Mouse (Mus musculus): ENCODE measurements around the gene Dmap1. TPM values are rescaled to one million over a fixed set of nuclear protein-coding genes. Genes with fewer than 3 reads are reported as not detected.
A peak's percentile ranks its signal among the peaks of the same experiment; 100 is the strongest.

Dmap1 gene
- total and polyA plus RNA-seq, 3 experiments = 39.3 to 43.4 (median 39.3) TPM

GRCm38 (mm10) chr4:117630053-117630670, 51.9 kb downstream of the Dmap1 start:
- Histone ChIP-seq H3K9me3 (replicated peaks; ENCODE audit: low read length) (peaks cover 4% of the 10 kb centered on the region), H3K9ac (ENCODE audit: insufficient read depth, low read depth) (no peak overlapping the region), H3K27me3 (replicated peaks) (no peaks in the 10 kb centered on the region), H3K4me3 (replicated peaks in 1 of 3; ENCODE audit: low read depth in 2 of 3, low read length in 2 of 3, poor library complexity in 1 of 3) (no peak overlapping the region), H3K36me3 (replicated peaks in 1 of 2; ENCODE audit: control insufficient read depth in 1 of 2, insufficient read depth in 1 of 2, low read length in 1 of 2) (peaks cover 0 to 81% of the 10 kb centered on the region in 2 experiments), H3K4me1 (ENCODE audit: control insufficient read depth in 1 of 2, insufficient read depth in 2 of 2) (no peaks in the 10 kb centered on the region), H3K79me2 (replicated peaks; ENCODE audit: control insufficient read depth, extremely low read depth, insufficient read depth, poor library complexity, severe bottlenecking) (no peaks in the 10 kb centered on the region), H3K27ac (ENCODE audit: insufficient read depth, low read depth) (no peak overlapping the region), H3K4me2 (ENCODE audit: insufficient read depth, low read depth, poor library complexity, severe bottlenecking) (no peak overlapping the region)
- in situ Hi-C loops (cut with MboI; ENCODE audit: low pct_ligation_motif_present, low pct_unique_long_range_greater_than_20kb, low sequenced_read_pairs) (no loop called here), dilution Hi-C loops (cut with MboI; ENCODE audit: extremely low pct_ligation_motif_present, extremely low pct_unique_long_range_greater_than_20kb, low sequenced_read_pairs) (no loop called here)
- no peak for TF ChIP-seq MAFK (IDR thresholded peaks at IDR 0.05; ENCODE audit: insufficient replicate concordance, low read length)
- no peak for TF ChIP-seq JUN (IDR thresholded peaks at IDR 0.05; ENCODE audit: insufficient read depth, low read depth, low read length)
- TF ChIP-seq NRF1 (IDR thresholded peaks at IDR 0.05; ENCODE audit: low read depth, low read length) = no peak
- TF ChIP-seq BHLHE40 (IDR thresholded peaks at IDR 0.05; ENCODE audit: low read depth, low read length) = no peak
- no peak for TF ChIP-seq CTCF (conservative IDR thresholded peaks at IDR 0.05 in 1 of 2, IDR thresholded peaks at IDR 0.05 in 1 of 2; ENCODE audit: low read depth in 2 of 2, low read length in 2 of 2)
- no peak for TF ChIP-seq POLR2A (IDR thresholded peaks at IDR 0.05; ENCODE audit: low read depth, low read length)
- TF ChIP-seq RCOR1 (conservative IDR thresholded peaks at IDR 0.05; ENCODE audit: low read depth, low read length) = no peak
- no peak for TF ChIP-seq ZKSCAN1 (IDR thresholded peaks at IDR 0.05; ENCODE audit: borderline replicate concordance, low read depth, low read length)
- TF ChIP-seq EP300 (IDR thresholded peaks at IDR 0.05; ENCODE audit: low read length) = no peak
- TF ChIP-seq E2F4 (IDR thresholded peaks at IDR 0.05; ENCODE audit: insufficient replicate concordance, low read depth, low read length) = no peak
- TF ChIP-seq POLR2AphosphoS2 (IDR thresholded peaks at IDR 0.05; ENCODE audit: low read depth, low read length) = no peak
- no peak for TF ChIP-seq ZC3H11A (IDR thresholded peaks at IDR 0.05; ENCODE audit: low read depth, low read length)
- TF ChIP-seq KAT2A (IDR thresholded peaks at IDR 0.05; ENCODE audit: insufficient replicate concordance, low read length) = no peak
- DNase-seq (ENCODE audit: extremely low read depth) = no peak

GRCm38 (mm10) chr4:117628464-117628863, 53.6 kb downstream of the Dmap1 start:
- dilution Hi-C loops (cut with MboI; ENCODE audit: extremely low pct_ligation_motif_present, extremely low pct_unique_long_range_greater_than_20kb, low sequenced_read_pairs) = no loop called here
- Histone ChIP-seq H3K36me3 (replicated peaks in 1 of 2; ENCODE audit: control insufficient read depth in 1 of 2, insufficient read depth in 1 of 2, low read length in 1 of 2) (peaks cover 0 to 81% of the 10 kb centered on the region in 2 experiments), H3K4me3 (replicated peaks in 1 of 3; ENCODE audit: low read depth in 2 of 3, low read length in 2 of 3, poor library complexity in 1 of 3) (no peak overlapping the region), H3K9me3 (replicated peaks; ENCODE audit: low read length) (peaks cover 4% of the 10 kb centered on the region), H3K9ac (ENCODE audit: insufficient read depth, low read depth) (no peak overlapping the region), H3K79me2 (replicated peaks; ENCODE audit: control insufficient read depth, extremely low read depth, insufficient read depth, poor library complexity, severe bottlenecking) (no peaks in the 10 kb centered on the region), H3K27ac (ENCODE audit: insufficient read depth, low read depth) (no peak overlapping the region), H3K27me3 (replicated peaks) (no peaks in the 10 kb centered on the region), H3K4me1 (ENCODE audit: control insufficient read depth in 1 of 2, insufficient read depth in 2 of 2) (no peaks in the 10 kb centered on the region), H3K4me2 (ENCODE audit: insufficient read depth, low read depth, poor library complexity, severe bottlenecking) (no peak overlapping the region)
- DNase-seq (ENCODE audit: extremely low read depth) = no peak
- in situ Hi-C loops (cut with MboI; ENCODE audit: low pct_ligation_motif_present, low pct_unique_long_range_greater_than_20kb, low sequenced_read_pairs) = no loop called here
- peak in 1 of 2 experiments; percentile 63; a peak in 2 of 4 replicates for TF ChIP-seq CTCF (conservative IDR thresholded peaks at IDR 0.05 in 1 of 2, IDR thresholded peaks at IDR 0.05 in 1 of 2; ENCODE audit: low read depth in 2 of 2, low read length in 2 of 2)
- TF ChIP-seq EP300 (IDR thresholded peaks at IDR 0.05; ENCODE audit: low read length) = no peak
- peak; percentile 58 for TF ChIP-seq RAD21 (IDR thresholded peaks at IDR 0.05; ENCODE audit: low read depth, low read length)
- TF ChIP-seq SMC3 (IDR thresholded peaks at IDR 0.05; ENCODE audit: low read depth, low read length) = peak; percentile 57

Other genes with a start within 250 kb of the Dmap1 start
- 78.7 and 86.8 TPM in 2 replicates for gene Rnf220, start 185.2 kb downstream of the Dmap1 start, total RNA-seq (2012; rRNA removed)
- gene Rnf220, start 185.2 kb downstream of the Dmap1 start, total RNA-seq (2014; rRNA removed) = 64.4 and 67.2 TPM in 2 replicates
- gene Rnf220, start 185.2 kb downstream of the Dmap1 start, polyA plus RNA-seq (2012; ENCODE audit: insufficient read length, low read depth) = 117 and 122 TPM in 2 replicates
- gene Eri3, start 131.9 kb downstream of the Dmap1 start, total RNA-seq (2012; rRNA removed) = 31.6 and 38.0 TPM in 2 replicates
- gene Eri3, start 131.9 kb downstream of the Dmap1 start, total RNA-seq (2014; rRNA removed) = 28.4 and 31.2 TPM in 2 replicates
- 31.1 and 31.9 TPM in 2 replicates for gene Eri3, start 131.9 kb downstream of the Dmap1 start, polyA plus RNA-seq (2012; ENCODE audit: insufficient read length, low read depth)
- 0.08 TPM in 1 of 2 replicates, not detected in the other for gene Gm12845, start 42.1 kb upstream of the Dmap1 start, total RNA-seq (2012; rRNA removed)
- gene Gm12845, start 42.1 kb upstream of the Dmap1 start, total RNA-seq (2014; rRNA removed) = not detected in 2 replicates
- 0.17 TPM in 1 of 2 replicates, not detected in the other for gene Gm12845, start 42.1 kb upstream of the Dmap1 start, polyA plus RNA-seq (2012; ENCODE audit: insufficient read length, low read depth)
- gene Klf17, start 83.4 kb upstream of the Dmap1 start, total RNA-seq (2012; rRNA removed) = not detected in 2 replicates
- not detected in 2 replicates for gene Klf17, start 83.4 kb upstream of the Dmap1 start, total RNA-seq (2014; rRNA removed)
- gene Klf17, start 83.4 kb upstream of the Dmap1 start, polyA plus RNA-seq (2012; ENCODE audit: insufficient read length, low read depth) = not detected in 2 replicates
- gene Slc6a9, start 152.2 kb upstream of the Dmap1 start, total RNA-seq (2012; rRNA removed) = 3.9 and 15.6 TPM in 2 replicates
- gene Slc6a9, start 152.2 kb upstream of the Dmap1 start, total RNA-seq (2014; rRNA removed) = 1.8 and 4.0 TPM in 2 replicates
- gene Slc6a9, start 152.2 kb upstream of the Dmap1 start, polyA plus RNA-seq (2012; ENCODE audit: insufficient read length, low read depth) = 7.8 and 9.1 TPM in 2 replicates
- 0.46 and 0.93 TPM in 2 replicates for gene Ccdc24, start 190.3 kb upstream of the Dmap1 start, total RNA-seq (2012; rRNA removed)
- gene Ccdc24, start 190.3 kb upstream of the Dmap1 start, total RNA-seq (2014; rRNA removed) = not detected in 2 replicates
- 0.40 and 0.81 TPM in 2 replicates for gene Ccdc24, start 190.3 kb upstream of the Dmap1 start, polyA plus RNA-seq (2012; ENCODE audit: insufficient read length, low read depth)
- gene B4galt2, start 201.2 kb upstream of the Dmap1 start, total RNA-seq (2012; rRNA removed) = 0.25 and 0.29 TPM in 2 replicates
- gene B4galt2, start 201.2 kb upstream of the Dmap1 start, total RNA-seq (2014; rRNA removed) = not detected in 2 replicates
- gene B4galt2, start 201.2 kb upstream of the Dmap1 start, polyA plus RNA-seq (2012; ENCODE audit: insufficient read length, low read depth) = 0.14 and 0.22 TPM in 2 replicates
- gene Atp6v0b, start 205.1 kb upstream of the Dmap1 start, total RNA-seq (2012; rRNA removed) = 169 and 186 TPM in 2 replicates
- 165 and 176 TPM in 2 replicates for gene Atp6v0b, start 205.1 kb upstream of the Dmap1 start, total RNA-seq (2014; rRNA removed)
- gene Atp6v0b, start 205.1 kb upstream of the Dmap1 start, polyA plus RNA-seq (2012; ENCODE audit: insufficient read length, low read depth) = 189 and 202 TPM in 2 replicates
- 19.8 and 25.8 TPM in 2 replicates for gene Dph2, start 209.8 kb upstream of the Dmap1 start, total RNA-seq (2012; rRNA removed)
- gene Dph2, start 209.8 kb upstream of the Dmap1 start, total RNA-seq (2014; rRNA removed) = 20.9 and 21.5 TPM in 2 replicates
- 15.2 and 20.8 TPM in 2 replicates for gene Dph2, start 209.8 kb upstream of the Dmap1 start, polyA plus RNA-seq (2012; ENCODE audit: insufficient read length, low read depth)
- 22.0 and 27.5 TPM in 2 replicates for gene Ipo13, start 232.7 kb upstream of the Dmap1 start, total RNA-seq (2012; rRNA removed)
- gene Ipo13, start 232.7 kb upstream of the Dmap1 start, total RNA-seq (2014; rRNA removed) = 5.9 and 7.4 TPM in 2 replicates
- gene Ipo13, start 232.7 kb upstream of the Dmap1 start, polyA plus RNA-seq (2012; ENCODE audit: insufficient read length, low read depth) = 46.5 and 54.1 TPM in 2 replicates
- gene Artn, start 247.5 kb upstream of the Dmap1 start, total RNA-seq (2012; rRNA removed) = not detected in 2 replicates
- gene Artn, start 247.5 kb upstream of the Dmap1 start, total RNA-seq (2014; rRNA removed) = not detected in 2 replicates
- not detected in 2 replicates for gene Artn, start 247.5 kb upstream of the Dmap1 start, polyA plus RNA-seq (2012; ENCODE audit: insufficient read length, low read depth)